ENCODE assay signal across 13 mouse cellular contexts in genomic region chr19:32593870-32594269, GRCm38 (mm10). TPM values are rescaled to one million over a fixed set of nuclear protein-coding genes. Genes with fewer than 3 reads are reported as not detected.
DNase-seq lines count a peak whose midpoint lies in the region; ATAC-seq and TF ChIP-seq lines count a peak whose summit lies in the region.
"Had no signal": no experiment of that assay in that cellular context is flagged by ENCODE, and none has a peak within 500 bp of the region (broad histone marks: within the 10 kb centered on the region; RNA-seq: fewer than 3 reads in every experiment).

No protein-coding gene starts in this region.

- H3K27me3 ChIP-seq in midbrain, postnatal 0 days (ENCODE audit: insufficient read depth, low read length) = peaks cover 8% of the 10 kb centered on the region; the same call in 1 of the 2 replicates
- H3K27me3 ChIP-seq in midbrain, embryonic 15.5 days (replicated peaks) = peaks cover 23% of the 10 kb centered on the region
- H3K27me3 ChIP-seq in splenic B cell, adult 2 months (ENCODE audit: control insufficient read depth, insufficient read depth, low read length, poor library complexity, severe bottlenecking) = no peaks in the 10 kb centered on the region

- WGBS in midbrain, postnatal 0 days = 84% methylated on average over 5 of the region's 5 CpGs
- 81% methylated on average over 5 of the region's 5 CpGs for WGBS in midbrain, embryonic 15.5 days

- H3K9me3 ChIP-seq in midbrain, postnatal 0 days (ENCODE audit: low read length) = no peaks in the 10 kb centered on the region
- no peaks in the 10 kb centered on the region for H3K9me3 ChIP-seq in midbrain, embryonic 15.5 days
- H3K9me3 ChIP-seq: forebrain, embryonic 13.5 days; limb, embryonic 15.5 days had no signal

- ATAC-seq in midbrain, postnatal 0 days (ENCODE audit: low FRiP score) = no peak
- ATAC-seq in midbrain, embryonic 15.5 days (replicated peaks) = no peak
- ATAC-seq: forebrain, embryonic 13.5 days had no signal

- no peak overlapping the region for H3K27ac ChIP-seq in midbrain, postnatal 0 days (ENCODE audit: low read depth, low read length)
- no peak overlapping the region for H3K27ac ChIP-seq in midbrain, embryonic 15.5 days
- H3K27ac ChIP-seq: forebrain, embryonic 13.5 days; limb, embryonic 15.5 days had no signal

- H3K4me1 ChIP-seq in midbrain, postnatal 0 days (ENCODE audit: insufficient read depth, low read length) = no peaks in the 10 kb centered on the region; the same call in 1 of the 2 replicates
- H3K4me1 ChIP-seq in midbrain, embryonic 15.5 days = peaks cover 10% of the 10 kb centered on the region

- TF ChIP-seq CTCF in midbrain, postnatal 0 days (IDR thresholded peaks at IDR 0.05) = peak; percentile 42

- H3K4me2 ChIP-seq in midbrain, postnatal 0 days (ENCODE audit: low read depth, low read length, poor library complexity, severe bottlenecking) = no peak overlapping the region
- no peak overlapping the region for H3K4me2 ChIP-seq in midbrain, embryonic 15.5 days
- H3K4me2 ChIP-seq: forebrain, embryonic 13.5 days; limb, embryonic 15.5 days had no signal

- H3K4me3 ChIP-seq in midbrain, postnatal 0 days (ENCODE audit: low read depth, low read length) = no peak overlapping the region
- no peak overlapping the region for H3K4me3 ChIP-seq in midbrain, embryonic 15.5 days
- H3K4me3 ChIP-seq: forebrain, embryonic 13.5 days; limb, embryonic 15.5 days had no signal

- no peak overlapping the region for H3K9ac ChIP-seq in midbrain, postnatal 0 days (replicated peaks; ENCODE audit: low read length, poor library complexity, severe bottlenecking)
- no peak overlapping the region for H3K9ac ChIP-seq in midbrain, embryonic 15.5 days
- H3K9ac ChIP-seq: forebrain, embryonic 13.5 days; limb, embryonic 15.5 days had no signal

- peak; percentile 21 for DNase-seq in heart, adult 8-10 months (ENCODE audit: low spot score)
- DNase-seq in heart, postnatal 4 days = no peak
- DNase-seq in midbrain, postnatal 0 days (ENCODE audit: low spot score) = no peak
- peak; percentile 84 for DNase-seq in ZHBTc4 (ENCODE audit: low read depth, low spot score)
- peak; percentile 55 for DNase-seq in splenic B cell, adult 2 months (ENCODE audit: low read depth, low spot score)
- no peak for DNase-seq in cerebellum, adult 18-20 months
- DNase-seq in frontal cortex, postnatal 25 days (ENCODE audit: low spot score in 2 of 2) = no peak
- DNase-seq: cerebellum, adult 8-10 months; heart, postnatal 10 days; thymus, adult 18-20 months had no signal

- no peaks in the 10 kb centered on the region for H3K36me3 ChIP-seq in midbrain, postnatal 0 days (ENCODE audit: insufficient read depth, low read length)
- no peaks in the 10 kb centered on the region for H3K36me3 ChIP-seq in midbrain, embryonic 15.5 days (replicated peaks)
- H3K36me3 ChIP-seq in splenic B cell, adult 2 months (ENCODE audit: control insufficient read depth, insufficient read depth, low read length, poor library complexity, severe bottlenecking) = no peaks in the 10 kb centered on the region
- H3K36me3 ChIP-seq: limb, embryonic 15.5 days had no signal

RNA-seq across cellular contexts. Expression of gene Papss2, which starts 1.7 kb away (rescaled TPM):
- total RNA-seq in heart, adult 8-10 months (2022) = 10 to 100 TPM; 12.5 to 19.5 (median 15.6) TPM
- 1 to 10 TPM; 8.1 to 9.4 TPM for total RNA-seq in heart, postnatal 4 days (2021)
- total RNA-seq in midbrain, postnatal 0 days (2014; rRNA removed) = 5.9 TPM in 2 replicates
- polyA plus RNA-seq in midbrain, postnatal 0 days (2015; fragmentation: Nextera tagmentation; extraction: Ambion mirVana) = 1.8 and 2.3 TPM in 2 replicates
- polyA plus RNA-seq in midbrain, embryonic 15.5 days (2015; fragmentation: Nextera tagmentation; extraction: Ambion mirVana) = 0.81 and 1.1 TPM in 2 replicates

Comparison
In these comparisons a context has a peak if more than half of its experiments do, and no peak if none do; other contexts are left out.
1. DNase-seq: peak in heart, adult 8-10 months (single experiment), ZHBTc4 (single experiment) and splenic B cell, adult 2 months (single experiment); none in heart, postnatal 4 days (single experiment), midbrain, postnatal 0 days (single experiment), cerebellum, adult 18-20 months (0 of 2) and frontal cortex, postnatal 25 days (0 of 2).